Mouse (Mus musculus): ENCODE data around the gene Pde8b.

GRCm38 (mm10) chr13:95087358-95087787, 162.8 kb downstream of the Pde8b start:
- no peak for TF ChIP-seq GATA1 (IDR thresholded peaks at IDR 0.05; ENCODE audit: borderline replicate concordance, low read length)
- no peak for TF ChIP-seq FLI1 (IDR thresholded peaks at IDR 0.05; ENCODE audit: low read length)

Measured in megakaryocyte, embryonic 14.5 days (primary cell).